Mouse (Mus musculus): ENCODE results near the gene Cdc37l1. TPM values are rescaled to one million over a fixed set of nuclear protein-coding genes. Genes with fewer than 3 reads are reported as not detected.

Gene Cdc37l1
- total and polyA plus RNA-seq, 3 experiments = 17.2 to 27.7 TPM; not detected in 1

- TF ChIP-seq MEF2A (IDR thresholded peaks at IDR 0.05; ENCODE audit: extremely low read depth, insufficient replicate concordance, low read depth, low read length, poor library complexity, severe bottlenecking) (peak; percentile 49; the same call in 1 of the 2 replicates), MAX (IDR thresholded peaks at IDR 0.05; ENCODE audit: low read length) (no peak), ETS1 (IDR thresholded peaks at IDR 0.05; ENCODE audit: low read depth, low read length) (no peak)
Measured at GRCm38 (mm10) chr19:29015410-29016203, 25.5 kb downstream of the Cdc37l1 start (continued).

- no peak for DNase-seq (ENCODE audit: low read depth, low spot score)
- Histone ChIP-seq H3K27ac (ENCODE audit: control insufficient read depth, low read depth, low read length) (0 out of 2 replicates have a peak overlapping the region, but pooled peaks have one; percentile 34), H3K36me3 (ENCODE audit: control insufficient read depth in 1 of 2, insufficient read depth in 2 of 2, low read length in 2 of 2) (peaks cover 17 to 29% of the 10 kb centered on the region in 2 experiments), H3K27me3 (ENCODE audit: control insufficient read depth in 1 of 2, insufficient read depth in 2 of 2, low read length in 2 of 2) (no peaks in the 10 kb centered on the region), H3K79me2 (ENCODE audit: control insufficient read depth, insufficient read depth, low read length, poor library complexity) (no peaks in the 10 kb centered on the region), H3K4me1 (ENCODE audit: control insufficient read depth in 1 of 2, insufficient read depth in 2 of 2, low read length in 2 of 2) (peaks cover 6 to 8% of the 10 kb centered on the region in 2 experiments), H3K9me3 (replicated peaks; ENCODE audit: insufficient read depth, low read length) (no peaks in the 10 kb centered on the region), H3K9ac (ENCODE audit: control insufficient read depth, low read depth, low read length, poor library complexity, severe bottlenecking) (no peak overlapping the region), H3K4me3 (ENCODE audit: control insufficient read depth in 1 of 2, insufficient read depth in 1 of 2, low read depth in 2 of 2, low read length in 2 of 2) (no peak overlapping the region)
- TF ChIP-seq EP300 (IDR thresholded peaks at IDR 0.05; ENCODE audit: low read depth in 1 of 2, low read length in 2 of 2) (no peak), TBP (IDR thresholded peaks at IDR 0.05; ENCODE audit: low read depth, low read length) (no peak), CHD1 (IDR thresholded peaks at IDR 0.05; ENCODE audit: low read depth, low read length) (no peak), USF2 (IDR thresholded peaks at IDR 0.05; ENCODE audit: borderline replicate concordance in 1 of 2, insufficient read depth in 1 of 2, low read depth in 1 of 2, low read length in 2 of 2) (no peak), NELFE (IDR thresholded peaks at IDR 0.05; ENCODE audit: low read depth, low read length) (no peak), RCOR1 (IDR thresholded peaks at IDR 0.05; ENCODE audit: low read depth, low read length) (no peak), KAT2A (conservative IDR thresholded peaks at IDR 0.05; ENCODE audit: low read depth, low read length) (no peak), ELF1 (IDR thresholded peaks at IDR 0.05; ENCODE audit: low read depth, low read length) (no peak), UBTF (IDR thresholded peaks at IDR 0.05; ENCODE audit: borderline replicate concordance, insufficient read depth, low read depth, low read length) (no peak), POLR2A (IDR thresholded peaks at IDR 0.05; ENCODE audit: control insufficient read depth in 1 of 2, insufficient read depth in 1 of 2, low read depth in 1 of 2, low read length in 2 of 2, poor library complexity in 1 of 2) (no peak), ZMIZ1 (IDR thresholded peaks at IDR 0.05; ENCODE audit: low read depth, low read length) (no peak), RAD21 (IDR thresholded peaks at IDR 0.05; ENCODE audit: low read depth, low read length) (no peak), ZNF384 (IDR thresholded peaks at IDR 0.05; ENCODE audit: low read depth, low read length) (no peak), JUND (IDR thresholded peaks at IDR 0.05; ENCODE audit: low read depth, low read length) (no peak), TCF12 (IDR thresholded peaks at IDR 0.05; ENCODE audit: low read depth, low read length) (no peak), POLR2AphosphoS2 (IDR thresholded peaks at IDR 0.05; ENCODE audit: low read length) (no peak), GATA1 (IDR thresholded peaks at IDR 0.05; ENCODE audit: low read depth, low read length) (no peak), MAZ (IDR thresholded peaks at IDR 0.05; ENCODE audit: low read depth, low read length) (no peak), ZC3H11A (IDR thresholded peaks at IDR 0.05; ENCODE audit: low read depth, low read length) (no peak)
Measured at GRCm38 (mm10) chr19:29016204-29016765, 26.1 kb downstream of the Cdc37l1 start.
